Mouse (Mus musculus): ENCODE results near the gene Cyb561d1.

DNA sequence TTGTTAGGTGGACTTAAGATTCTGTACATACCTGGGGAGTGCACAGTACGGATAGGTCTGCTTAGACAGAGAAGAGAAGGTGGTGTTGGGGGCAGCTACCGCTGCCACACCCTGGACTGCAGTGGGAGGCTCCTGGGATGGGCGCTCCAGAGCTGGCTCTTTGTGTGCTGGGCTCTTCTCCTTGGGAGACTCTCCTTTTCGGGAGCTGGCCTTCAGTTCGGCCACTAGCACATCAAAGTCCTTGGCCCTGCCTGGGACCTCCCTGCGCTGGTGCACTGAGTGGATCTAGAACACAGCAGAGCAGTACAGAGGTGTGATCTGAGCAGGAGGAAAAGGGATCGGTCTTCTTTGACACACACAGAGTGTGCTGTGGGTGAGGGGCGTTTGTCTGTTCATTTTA, 4.6 kb upstream of the Cyb561d1 start:
- TF ChIP-seq CTCF (IDR thresholded peaks at IDR 0.05; ENCODE audit: extremely low read depth, insufficient read length, insufficient replicate concordance, low read depth, low read length), result no peak
- no peak for TF ChIP-seq POLR2A (IDR thresholded peaks at IDR 0.05; ENCODE audit: low read depth, low read length)
